Mouse (Mus musculus) myocyte (in vitro differentiated cells): ENCODE measurements around the gene Cyp17a1.

Experiments used
- CEBPB ChIP-seq: IDR thresholded peaks from 2 replicates; pipeline ENCODE4 v1.6.1; 2011; ENCODE audit warnings: mild to moderate bottlenecking, moderate library complexity; ENCODE audit not compliant: poor library complexity, insufficient read depth, severe bottlenecking
- E2F4 ChIP-seq: IDR thresholded peaks from one replicate; pipeline ENCODE4 v1.6.1; 2011; ENCODE audit warnings: mild to moderate bottlenecking, control low read depth, moderate library complexity; ENCODE audit not compliant: insufficient read depth
- MAX ChIP-seq: IDR thresholded peaks from one replicate; pipeline ENCODE4 v1.6.1; 2011; ENCODE audit warnings: low read depth, mild to moderate bottlenecking, control low read depth
- MYOD1 ChIP-seq, 3 experiments: IDR thresholded peaks; one replicate each; pipeline ENCODE4 v1.6.1; 2011; ENCODE audit warnings: control low read depth in 2 of 3, low read depth in 2 of 3, mild to moderate bottlenecking in 2 of 3, moderate library complexity in 1 of 3; ENCODE audit not compliant: insufficient read length in 2 of 3, control insufficient read depth in 1 of 3
- MYOG ChIP-seq, 3 experiments: IDR thresholded peaks; one replicate each; pipeline ENCODE4 v1.6.1; 2011; ENCODE audit warnings: control low read depth in 2 of 3, low read depth in 2 of 3, mild to moderate bottlenecking in 2 of 3; ENCODE audit not compliant: insufficient read length in 2 of 3, control insufficient read depth in 1 of 3, insufficient read depth in 1 of 3
- POLR2A ChIP-seq: IDR thresholded peaks from one replicate; pipeline ENCODE4 v1.6.1; 2011; ENCODE audit warnings: low read depth, mild to moderate bottlenecking, control low read depth, moderate library complexity; ENCODE audit not compliant: insufficient read length
- POLR2AphosphoS2 ChIP-seq: IDR thresholded peaks from one replicate; pipeline ENCODE4 v1.6.1; 2011; ENCODE audit warnings: low read depth, control low read depth; ENCODE audit not compliant: insufficient read length
- REST ChIP-seq: IDR thresholded peaks from one replicate; pipeline ENCODE4 v1.6.1; 2011; ENCODE audit warnings: mild to moderate bottlenecking, control low read depth, moderate library complexity; ENCODE audit not compliant: insufficient read depth, insufficient read length
- SRF ChIP-seq: IDR thresholded peaks from one replicate; pipeline ENCODE4 v1.6.1; 2011; ENCODE audit warnings: low read depth; ENCODE audit not compliant: control insufficient read depth, insufficient read length
- TCF12 ChIP-seq: IDR thresholded peaks from one replicate; pipeline ENCODE4 v1.6.1; 2011; ENCODE audit warnings: mild to moderate bottlenecking, control low read depth; ENCODE audit not compliant: poor library complexity, insufficient read depth, severe bottlenecking
- TCF3 ChIP-seq: IDR thresholded peaks from one replicate; pipeline ENCODE4 v1.6.1; 2011; ENCODE audit warnings: low read depth, control low read depth; ENCODE audit not compliant: insufficient read length
- USF1 ChIP-seq: IDR thresholded peaks from one replicate; pipeline ENCODE4 v1.6.1; 2011; ENCODE audit warnings: low read depth, mild to moderate bottlenecking, control low read depth, moderate library complexity

DNA sequence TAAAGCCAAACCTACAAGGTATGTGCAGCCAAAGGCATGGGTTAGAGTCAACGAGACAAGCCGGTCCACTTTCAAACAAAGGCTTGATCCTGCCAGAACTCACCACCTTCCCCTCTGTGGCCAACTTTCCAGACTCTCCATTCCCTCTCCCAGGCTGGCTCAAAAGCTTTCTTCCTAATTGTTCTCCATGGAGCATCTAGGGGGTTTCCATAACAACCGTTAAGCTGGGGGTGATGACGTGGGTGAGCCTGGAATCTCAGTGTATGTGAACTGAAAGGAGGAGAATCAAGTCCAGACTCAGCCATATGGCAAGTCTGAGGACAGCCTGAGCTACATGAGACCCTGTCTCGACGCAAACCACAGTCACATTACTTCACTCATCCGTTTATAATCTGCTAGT is 7.5 kb downstream of the Cyp17a1 start:
- no peak for TF ChIP-seq POLR2A
- TF ChIP-seq SRF, result no peak
- no peak for TF ChIP-seq TCF3
- no peak for TF ChIP-seq MYOD1 (IDR thresholded peaks at IDR 0.05; ENCODE audit: control insufficient read depth in 1 of 3, insufficient read length in 2 of 3, low read depth in 2 of 3)
- TF ChIP-seq TCF12, result no peak
- no peak for TF ChIP-seq CEBPB
- no peak for TF ChIP-seq E2F4
- TF ChIP-seq MAX, result no peak
- TF ChIP-seq USF1, result no peak
- TF ChIP-seq REST, result no peak
- TF ChIP-seq MYOG (IDR thresholded peaks at IDR 0.05; ENCODE audit: control insufficient read depth in 1 of 3, insufficient read depth in 1 of 3, insufficient read length in 2 of 3, low read depth in 2 of 3), result no peak
- TF ChIP-seq POLR2AphosphoS2, result no peak
